Mouse (Mus musculus): ENCODE measurements around the gene Slc35e1. TPM values are rescaled to one million over a fixed set of nuclear protein-coding genes. Genes with fewer than 3 reads are reported as not detected.

Slc35e1 gene
- polyA plus RNA-seq, 1 experiment from 2014 or later = 10.7 TPM

- Histone ChIP-seq H3K27ac (ENCODE audit: low read depth, low read length) (no peak overlapping the region), H3K36me3 (ENCODE audit: control insufficient read depth, insufficient read depth, low read length) (no peaks in the 10 kb centered on the region), H3K9ac (ENCODE audit: low read depth, low read length) (peak overlapping the region; percentile 72), H3K4me3 (ENCODE audit: low read depth, low read length) (peak overlapping the region; percentile 36), H3K9me3 (ENCODE audit: control insufficient read depth, low read length) (no peaks in the 10 kb centered on the region), H3K4me2 (replicated peaks; ENCODE audit: low read depth, low read length) (peak overlapping the region; percentile 56), H3K4me1 (replicated peaks; ENCODE audit: control insufficient read depth, insufficient read depth, low read length) (0 out of 2 replicates have a peak, but pooled peaks cover 2% of the 10 kb centered on the region), H3K27me3 (ENCODE audit: control insufficient read depth, insufficient read depth, low read length) (no peaks in the 10 kb centered on the region)
- ATAC-seq (ENCODE audit: low FRiP score) = peak; percentile 73; the same call in 1 of the 2 replicates
- 47% methylated on average over 6 of the region's 6 CpGs for WGBS
- DNase-seq (ENCODE audit: low spot score) = no peak
These were observed 48.4 kb downstream of the Slc35e1 start for GRCm38 (mm10) chr8:72443994-72444350.

- Histone ChIP-seq H3K4me2 (replicated peaks; ENCODE audit: low read depth, low read length) (peak within 1 kb of the TSS; percentile 57), H3K4me1 (replicated peaks; ENCODE audit: control insufficient read depth, insufficient read depth, low read length) (0 out of 2 replicates have a peak, but pooled peaks cover 2% of the 10 kb centered on the region), H3K27ac (ENCODE audit: low read depth, low read length) (no peak within 1 kb of the TSS), H3K4me3 (ENCODE audit: low read depth, low read length) (peak within 1 kb of the TSS; percentile 36), H3K36me3 (ENCODE audit: control insufficient read depth, insufficient read depth, low read length) (no peaks in the 10 kb centered on the region), H3K27me3 (ENCODE audit: control insufficient read depth, insufficient read depth, low read length) (no peaks in the 10 kb centered on the region), H3K9ac (ENCODE audit: low read depth, low read length) (peak within 1 kb of the TSS; percentile 72), H3K9me3 (ENCODE audit: control insufficient read depth, low read length) (no peaks in the 10 kb centered on the region)
- WGBS = 6% methylated on average over 34 of the region's 34 CpGs
- peak; percentile 99 for DNase-seq (ENCODE audit: low spot score)
- ATAC-seq (ENCODE audit: low FRiP score) = peak; percentile 99
These were observed 48.9 kb downstream of the Slc35e1 start, which contains the start of the genes Calr3 and 1700030K09Rik for GRCm38 (mm10) chr8:72443338-72443993. Gene Calr3, minus strand, starts transcription at chr8:72443870. Gene 1700030K09Rik, plus strand, starts transcription at chr8:72443880.

DNA sequence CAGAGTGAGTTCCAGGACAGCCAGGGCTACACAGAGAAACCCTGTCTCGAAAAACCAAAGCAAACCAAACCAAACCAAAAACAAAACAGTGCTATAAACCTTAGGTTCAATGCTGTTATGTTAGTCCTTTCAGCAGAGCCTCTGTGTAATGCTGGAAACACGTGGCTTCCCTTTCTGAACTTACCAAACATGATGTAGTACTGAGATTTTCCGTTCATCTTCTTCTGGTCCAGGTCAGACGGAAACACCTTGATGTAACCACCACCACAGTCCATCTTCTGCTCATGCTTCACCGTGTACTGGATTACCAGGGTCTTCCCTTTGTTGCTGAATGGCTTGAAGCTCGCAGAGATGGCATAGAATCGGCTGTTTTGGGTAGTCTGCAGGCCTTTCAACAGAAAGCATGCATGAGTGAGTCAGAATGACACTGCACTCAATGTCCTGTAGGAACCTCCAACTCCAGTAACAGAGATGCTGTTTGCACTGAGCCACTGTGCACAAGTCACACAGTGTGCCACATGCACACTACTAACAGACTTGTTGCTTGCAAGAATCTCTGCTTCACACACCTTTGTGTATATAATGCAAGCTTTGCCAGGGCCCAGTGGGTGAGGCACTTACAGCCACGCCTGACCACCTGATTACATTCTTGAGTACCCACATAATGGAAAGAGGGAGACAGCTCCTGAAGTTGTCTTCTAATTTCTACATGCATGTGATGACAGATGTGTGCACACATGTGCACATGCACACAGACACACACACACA lies 54.0 kb downstream of the Slc35e1 start:
- no peak overlapping the region for H3K27ac ChIP-seq (ENCODE audit: low read depth, low read length)
- no peaks in the 10 kb centered on the region for H3K9me3 ChIP-seq (ENCODE audit: control insufficient read depth, low read length)
- no peak for DNase-seq (ENCODE audit: low spot score)
- no peaks in the 10 kb centered on the region for H3K27me3 ChIP-seq (ENCODE audit: control insufficient read depth, insufficient read depth, low read length)
- no peaks in the 10 kb centered on the region for H3K36me3 ChIP-seq (ENCODE audit: control insufficient read depth, insufficient read depth, low read length)
- WGBS = 67% methylated on average over 8 of the region's 8 CpGs
- no peak overlapping the region for H3K4me3 ChIP-seq (ENCODE audit: low read depth, low read length)
- H3K4me1 ChIP-seq (replicated peaks; ENCODE audit: control insufficient read depth, insufficient read depth, low read length) = 0 out of 2 replicates have a peak, but pooled peaks cover 2% of the 10 kb centered on the region
- H3K9ac ChIP-seq (ENCODE audit: low read depth, low read length) = no peak overlapping the region
- no peak overlapping the region for H3K4me2 ChIP-seq (replicated peaks; ENCODE audit: low read depth, low read length)
- no peak for ATAC-seq (ENCODE audit: low FRiP score)

GRCm38 (mm10) chr8:72434952-72435351 lies 57.5 kb downstream of the Slc35e1 start:
- H3K27ac ChIP-seq (ENCODE audit: low read depth, low read length) = no peak overlapping the region
- ATAC-seq (ENCODE audit: low FRiP score) = no peak
- no peaks in the 10 kb centered on the region for H3K36me3 ChIP-seq (ENCODE audit: control insufficient read depth, insufficient read depth, low read length)
- no peak overlapping the region for H3K4me3 ChIP-seq (ENCODE audit: low read depth, low read length)
- no peaks in the 10 kb centered on the region for H3K9me3 ChIP-seq (ENCODE audit: control insufficient read depth, low read length)
- H3K4me1 ChIP-seq (replicated peaks; ENCODE audit: control insufficient read depth, insufficient read depth, low read length) = no peaks in the 10 kb centered on the region
- DNase-seq (ENCODE audit: low spot score) = no peak
- no peak overlapping the region for H3K9ac ChIP-seq (ENCODE audit: low read depth, low read length)
- H3K4me2 ChIP-seq (replicated peaks; ENCODE audit: low read depth, low read length) = no peak overlapping the region
- 63% methylated on average over 2 of the region's 2 CpGs for WGBS
- H3K27me3 ChIP-seq (ENCODE audit: control insufficient read depth, insufficient read depth, low read length) = no peaks in the 10 kb centered on the region

Other genes starting within 250 kb of the Slc35e1 start
- 32.2 and 35.1 TPM in 2 replicates for gene Gm10282, start 187.4 kb downstream of the Slc35e1 start, polyA plus RNA-seq (2014; fragmentation: Nextera tagmentation; extraction: Ambion mirVana)
- gene Klf2, start 173.6 kb downstream of the Slc35e1 start, polyA plus RNA-seq (2014; fragmentation: Nextera tagmentation; extraction: Ambion mirVana) = 4.4 and 4.8 TPM in 2 replicates
- gene Eps15l1, start 71.2 kb downstream of the Slc35e1 start, polyA plus RNA-seq (2014; fragmentation: Nextera tagmentation; extraction: Ambion mirVana) = 73.4 and 75.9 TPM in 2 replicates
- gene Calr3, start 48.7 kb downstream of the Slc35e1 start, polyA plus RNA-seq (2014; fragmentation: Nextera tagmentation; extraction: Ambion mirVana) = 0.74 and 1.3 TPM in 2 replicates
- 11.4 and 13.4 TPM in 2 replicates for gene 1700030K09Rik, start 48.7 kb downstream of the Slc35e1 start, polyA plus RNA-seq (2014; fragmentation: Nextera tagmentation; extraction: Ambion mirVana)
- gene Cherp, start 17.4 kb downstream of the Slc35e1 start, polyA plus RNA-seq (2014; fragmentation: Nextera tagmentation; extraction: Ambion mirVana) = 49.8 and 53.0 TPM in 2 replicates
- 11.2 and 13.0 TPM in 2 replicates for gene Med26, start 55.7 kb upstream of the Slc35e1 start, polyA plus RNA-seq (2014; fragmentation: Nextera tagmentation; extraction: Ambion mirVana)
- 126 and 136 TPM in 2 replicates for gene Smim7, start 78.5 kb upstream of the Slc35e1 start, polyA plus RNA-seq (2014; fragmentation: Nextera tagmentation; extraction: Ambion mirVana)
- gene Tmem38a, start 79.4 kb upstream of the Slc35e1 start, polyA plus RNA-seq (2014; fragmentation: Nextera tagmentation; extraction: Ambion mirVana) = 9.6 and 10.2 TPM in 2 replicates
- 0.03 TPM in 1 of 2 replicates, not detected in the other for gene Nwd1, start 154.1 kb upstream of the Slc35e1 start, polyA plus RNA-seq (2014; fragmentation: Nextera tagmentation; extraction: Ambion mirVana)
- gene Sin3b, start 230.7 kb upstream of the Slc35e1 start, polyA plus RNA-seq (2014; fragmentation: Nextera tagmentation; extraction: Ambion mirVana) = 153 and 157 TPM in 2 replicates